Mouse (Mus musculus): ENCODE measurements around the gene Cope. TPM values are rescaled to one million over a fixed set of nuclear protein-coding genes. Genes with fewer than 3 reads are reported as not detected.

Gene Cope
- 100 to 1,000 TPM; 113 to 119 TPM for total RNA-seq (2021)
- long read RNA-seq, experiment 1, transcript Cope-201 (10 exons, 1,300 nt): major isoform, 321 of 362 reads
- long read RNA-seq, experiment 1, partial matches to known transcripts: 17 of 362 reads
- long read RNA-seq, experiment 1, other reads (novel, unspliced or antisense): 24 of 362 reads
- long read RNA-seq, experiment 2, transcript Cope-201 (10 exons, 1,300 nt): major isoform, 279 of 306 reads
- long read RNA-seq, experiment 2, partial matches to known transcripts: 10 of 306 reads
- long read RNA-seq, experiment 2, other reads (novel, unspliced or antisense): 17 of 306 reads

GRCm38 (mm10) chr8:70302358-70302890, at the start of gene Cope, which contains the start of gene Ddx49:
Gene Cope (plus strand): TSS chr8:70302518.
Gene Ddx49 (minus strand): TSS chr8:70302489.
- peak; percentile 91 for DNase-seq

DNA sequence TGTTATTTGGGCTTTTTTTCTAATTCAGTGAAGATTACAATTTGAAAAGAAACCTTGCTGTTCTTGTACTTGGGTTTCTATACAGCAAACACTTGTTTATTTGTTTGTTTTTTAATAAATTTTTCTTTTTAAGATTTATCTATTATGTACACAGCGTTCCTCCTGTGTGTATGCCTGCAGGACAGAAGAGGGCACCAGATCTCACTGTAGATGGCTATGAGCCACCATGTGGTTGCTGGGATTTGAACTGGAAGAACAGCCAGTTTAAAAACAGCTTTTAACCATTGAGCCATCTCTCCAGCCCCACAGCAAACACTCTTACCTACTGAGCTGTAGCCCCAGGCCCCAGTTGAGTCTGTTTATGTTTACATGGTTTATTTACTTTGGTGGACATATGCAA, 47.7 kb upstream of the Cope start:
- DNase-seq: no peak

GRCm38 (mm10) chr8:70257456-70257855, 44.9 kb upstream of the Cope start:
- no peak for DNase-seq

GRCm38 (mm10) chr8:70258600-70258999, 43.7 kb upstream of the Cope start:
- DNase-seq: no peak

- DNase-seq: no peak
Observed at GRCm38 (mm10) chr8:70259043-70259442, 43.3 kb upstream of the Cope start.

GRCm38 (mm10) chr8:70267674-70268073, 34.6 kb upstream of the Cope start:
- no peak for DNase-seq

DNA sequence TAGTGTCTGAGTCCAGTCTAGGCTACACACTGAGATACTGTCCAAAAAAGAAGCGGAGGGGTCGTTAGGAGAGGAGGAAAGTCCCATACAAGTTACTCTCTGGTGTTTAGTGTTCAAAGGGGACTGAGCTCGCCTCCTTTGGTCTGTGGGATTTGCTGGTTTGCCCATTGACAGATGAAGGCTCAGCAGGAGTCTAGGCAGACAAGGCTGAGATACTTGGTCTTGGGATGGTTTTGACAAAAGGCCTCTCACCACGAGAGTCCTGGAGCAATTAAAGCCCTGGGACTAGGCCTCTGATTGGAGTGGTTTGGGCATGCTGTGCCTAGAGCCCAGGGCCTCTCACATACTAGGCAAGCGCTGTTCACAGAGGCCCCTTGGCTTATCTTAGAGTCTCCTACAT, 34.0 kb upstream of the Cope start:
- no peak for DNase-seq

DNA sequence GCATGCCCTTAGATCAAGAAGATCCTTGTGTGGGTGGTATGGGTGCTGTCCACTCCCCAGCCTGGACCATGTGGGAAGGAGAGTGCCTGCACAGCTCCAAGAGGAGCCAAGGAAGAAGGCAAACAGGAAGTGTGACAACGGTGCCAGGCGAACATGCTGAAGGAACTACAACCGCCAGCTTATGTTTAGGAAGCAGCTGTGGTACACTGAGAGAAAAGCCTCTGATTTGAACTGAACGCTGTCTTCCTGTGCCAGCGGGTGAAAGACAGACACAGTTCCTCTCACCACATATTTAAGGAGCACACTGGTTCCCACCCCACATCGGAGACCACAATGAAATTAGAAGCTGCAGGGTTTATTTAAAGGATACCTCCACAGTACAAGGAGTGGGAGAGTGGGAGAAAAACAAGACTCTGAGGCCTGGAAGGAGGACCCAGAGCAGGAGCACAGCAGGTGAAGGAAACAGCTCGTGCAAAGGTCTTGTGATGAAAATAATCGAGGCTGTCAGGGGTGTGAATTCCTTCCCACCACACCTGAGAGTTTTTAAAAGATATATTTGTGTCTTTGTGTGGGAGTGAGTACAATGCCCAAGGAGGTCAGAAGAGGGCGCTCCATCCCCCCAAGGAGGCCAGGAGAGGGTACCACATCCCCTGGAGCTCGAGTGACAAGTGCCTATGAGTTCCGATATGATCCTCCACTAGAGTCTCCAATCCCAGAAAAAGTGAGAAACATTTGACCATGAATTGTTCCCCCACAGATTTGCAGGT, 33.3 kb upstream of the Cope start:
- no peak for DNase-seq

GRCm38 (mm10) chr8:70272949-70273348, 29.4 kb upstream of the Cope start:
- DNase-seq: no peak

- DNase-seq: no peak
Observed at GRCm38 (mm10) chr8:70274350-70274749, 28.0 kb upstream of the Cope start.

GRCm38 (mm10) chr8:70276476-70276875, 25.8 kb upstream of the Cope start:
- no peak for DNase-seq

DNA sequence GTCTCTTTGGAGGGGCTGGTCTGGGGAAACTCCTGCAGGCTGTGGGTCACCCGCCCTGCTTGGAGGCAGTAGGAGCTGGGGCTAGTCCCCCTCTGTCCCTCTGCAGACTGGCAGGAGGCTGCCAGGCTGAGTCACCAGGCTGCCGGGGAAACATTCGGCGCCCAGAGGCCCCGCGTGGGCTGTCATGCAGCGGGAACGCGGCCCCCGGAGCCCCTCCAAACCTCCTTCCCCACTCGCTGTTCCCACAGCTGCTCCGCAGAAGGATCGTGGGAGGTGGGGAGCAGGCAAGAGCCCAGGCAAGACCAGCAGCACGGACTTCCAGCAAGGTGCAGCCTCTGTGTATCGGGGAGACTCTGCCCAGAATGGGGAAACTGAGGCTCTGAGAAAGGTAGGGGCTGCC, 24.1 kb upstream of the Cope start:
- DNase-seq: no peak

- DNase-seq: no peak
Observed at GRCm38 (mm10) chr8:70279266-70279665, 23.1 kb upstream of the Cope start.

DNA sequence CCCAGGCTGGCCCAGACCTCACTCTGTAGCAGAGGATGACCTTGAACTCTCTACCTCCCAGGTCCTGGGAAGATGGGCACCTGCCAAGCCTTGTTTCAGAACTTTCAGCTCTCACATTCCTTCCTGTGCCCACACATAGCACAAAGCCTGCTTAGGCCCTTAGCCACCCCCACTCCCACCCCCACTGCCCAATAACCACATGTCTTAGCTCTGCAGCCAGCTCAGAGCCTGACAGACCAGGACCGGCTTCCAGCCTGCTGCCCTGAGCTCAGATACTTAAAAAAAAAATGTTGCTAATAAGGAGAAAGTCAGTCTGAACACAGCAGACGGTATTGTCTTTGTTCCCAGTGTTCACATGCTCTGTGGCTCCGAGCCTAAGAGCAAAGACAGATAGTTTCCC, 21.3 kb upstream of the Cope start:
- no peak for DNase-seq

DNA sequence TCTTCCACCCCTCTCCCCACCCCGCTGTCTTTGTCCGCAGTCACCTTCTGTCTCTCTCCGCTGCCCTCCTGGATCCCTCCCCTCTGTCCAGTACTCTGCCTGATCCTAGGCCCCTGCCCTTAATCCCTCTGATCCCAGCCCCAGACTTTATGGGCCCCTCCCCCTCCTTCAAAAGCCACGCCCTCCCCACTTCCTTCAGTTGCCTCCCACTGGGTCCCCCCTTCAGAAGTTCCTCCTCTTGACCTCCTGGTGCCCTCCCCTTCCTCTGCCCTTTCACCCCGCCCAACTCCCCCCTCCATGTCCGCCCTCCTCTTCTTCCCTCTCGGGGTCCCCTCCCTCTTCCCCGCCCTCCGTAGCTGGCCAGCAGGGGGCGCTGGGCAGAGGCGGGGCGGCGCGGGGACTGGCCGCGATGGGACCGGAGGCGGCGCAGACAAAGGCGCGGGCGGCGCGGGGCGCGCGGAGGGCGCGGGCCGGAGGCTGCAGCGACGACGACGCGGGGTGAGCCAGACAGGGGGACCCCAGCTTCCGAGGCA, 19.6 kb upstream of the Cope start, which contains the start of gene Homer3:
Gene Homer3, plus strand, starts transcription at position 225 of the 533 bp plus-strand sequence.
- peak; percentile 92 for DNase-seq

GRCm38 (mm10) chr8:70283136-70284077, 18.9 kb upstream of the Cope start:
- no peak for DNase-seq

GRCm38 (mm10) chr8:70284421-70284820, 17.9 kb upstream of the Cope start:
- DNase-seq: no peak

DNA sequence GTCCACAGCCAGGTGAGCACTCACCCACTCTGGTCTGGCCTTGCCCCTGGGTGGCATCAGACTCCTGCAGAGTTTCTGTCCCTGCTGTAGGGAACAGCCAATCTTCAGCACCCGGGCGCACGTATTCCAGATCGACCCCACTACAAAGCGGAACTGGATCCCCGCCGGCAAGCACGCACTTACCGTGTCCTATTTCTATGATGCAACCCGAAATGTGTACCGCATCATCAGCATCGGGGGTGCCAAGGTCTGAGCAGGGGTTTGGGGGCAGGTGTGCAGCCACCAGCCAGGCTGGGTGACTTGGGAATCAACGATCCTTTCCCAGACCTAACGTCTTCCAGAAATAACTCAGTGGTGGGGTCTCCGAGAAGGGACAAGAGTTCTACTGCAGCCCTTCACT, 17.0 kb upstream of the Cope start:
- no peak for DNase-seq

- no peak for DNase-seq
Observed at GRCm38 (mm10) chr8:70286737-70287136, 15.6 kb upstream of the Cope start.

- DNase-seq: no peak
Observed at GRCm38 (mm10) chr8:70293988-70294405, 8.3 kb upstream of the Cope start.

DNA sequence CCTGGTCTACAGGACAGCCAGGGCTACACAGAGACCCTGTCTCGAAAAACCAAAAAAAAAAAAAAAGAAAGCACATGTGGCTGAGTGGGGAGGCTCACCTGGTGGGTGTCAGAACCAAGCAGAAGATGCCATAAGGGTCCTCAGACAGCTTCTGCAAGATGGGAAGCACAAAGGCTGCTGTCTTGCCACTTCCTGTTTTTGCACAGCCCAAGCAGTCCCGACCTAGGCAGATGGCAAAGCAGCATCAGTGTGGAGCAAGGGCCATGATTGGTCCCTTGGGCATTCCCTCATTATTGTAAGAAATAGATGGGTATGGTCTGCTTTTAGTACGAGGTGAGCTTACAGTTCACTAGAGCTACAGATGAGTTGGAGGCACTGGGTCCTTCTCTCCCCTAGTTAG, 1.4 kb upstream of the Cope start:
- DNase-seq: no peak

- no peak for DNase-seq
Observed at GRCm38 (mm10) chr8:70302901-70303300, 583 bp downstream of the Cope start.
